Mouse (Mus musculus): ENCODE data around the gene Slc35b1.
A peak's percentile ranks its signal among the peaks of the same experiment; 100 is the strongest.

Slc35b1 gene

DNA sequence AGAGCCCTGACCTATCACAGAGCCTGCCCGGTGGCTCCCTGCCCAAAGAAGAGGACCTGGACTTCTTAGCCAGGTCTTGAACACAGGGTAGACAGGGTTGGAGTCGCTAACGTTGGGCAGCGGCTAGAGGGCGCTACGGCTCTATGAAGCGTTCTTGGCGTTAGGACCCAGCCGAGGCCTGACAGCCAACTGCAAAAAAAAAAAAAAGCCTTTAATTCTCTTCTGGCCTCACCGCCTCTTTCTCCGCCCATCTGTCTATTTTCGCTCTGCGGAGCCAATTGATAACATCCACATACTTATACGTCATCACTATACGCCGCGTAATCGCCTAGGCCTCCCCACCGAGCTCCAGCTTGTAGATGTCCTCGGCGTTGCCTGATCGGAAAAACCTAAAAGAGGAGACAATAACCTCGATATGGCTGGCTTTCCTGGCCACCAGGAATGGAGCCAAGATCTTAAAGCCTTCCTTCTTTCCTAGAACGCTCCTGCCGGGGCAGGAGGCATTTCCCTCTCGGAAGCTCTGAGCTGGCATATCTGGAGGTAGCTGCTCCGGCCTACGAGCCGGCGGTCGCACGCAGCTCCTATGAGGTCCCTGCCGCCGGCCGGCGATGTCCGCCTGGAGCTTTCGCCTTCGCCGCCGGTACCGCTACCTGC is at the start of gene Slc35b1:
Slc35b1 (plus strand) TSS at position 374 of the 654 bp plus-strand sequence.
- peak; percentile 98 for DNase-seq (ENCODE audit: low read depth, low spot score)

DNA sequence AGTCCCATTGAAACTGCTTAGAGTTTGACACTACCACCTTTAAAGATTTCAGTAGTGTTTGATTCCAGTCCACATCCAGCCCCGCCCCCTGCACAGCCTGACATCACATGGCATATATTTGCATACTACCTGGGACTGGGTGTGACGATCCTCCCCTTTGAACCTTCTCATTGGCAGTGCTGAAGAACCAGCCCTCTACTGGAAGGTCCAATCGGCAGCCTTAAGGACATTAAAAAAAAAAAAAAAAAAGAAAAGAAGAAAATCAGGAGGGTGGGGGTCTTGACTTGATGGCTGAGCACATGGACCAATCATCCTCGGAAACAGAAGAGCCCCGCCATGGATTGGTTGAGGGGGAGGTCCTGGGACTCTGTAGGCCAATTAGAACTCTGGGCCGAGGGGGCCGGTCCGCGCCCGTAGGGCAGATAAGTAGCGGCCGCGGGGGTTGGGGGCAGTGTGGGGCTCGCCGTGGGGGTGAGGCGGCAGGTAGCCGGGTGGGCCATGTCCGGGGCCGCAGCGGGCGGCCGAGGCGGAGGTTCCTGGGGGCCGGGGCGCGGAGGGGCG is 47.8 kb upstream of the Slc35b1 start, which contains the start of gene Fam117a:
Fam117a (plus strand) TSS at position 451 of the 561 bp plus-strand sequence.
- peak; percentile 96 for DNase-seq (ENCODE audit: low read depth, low spot score)

DNA sequence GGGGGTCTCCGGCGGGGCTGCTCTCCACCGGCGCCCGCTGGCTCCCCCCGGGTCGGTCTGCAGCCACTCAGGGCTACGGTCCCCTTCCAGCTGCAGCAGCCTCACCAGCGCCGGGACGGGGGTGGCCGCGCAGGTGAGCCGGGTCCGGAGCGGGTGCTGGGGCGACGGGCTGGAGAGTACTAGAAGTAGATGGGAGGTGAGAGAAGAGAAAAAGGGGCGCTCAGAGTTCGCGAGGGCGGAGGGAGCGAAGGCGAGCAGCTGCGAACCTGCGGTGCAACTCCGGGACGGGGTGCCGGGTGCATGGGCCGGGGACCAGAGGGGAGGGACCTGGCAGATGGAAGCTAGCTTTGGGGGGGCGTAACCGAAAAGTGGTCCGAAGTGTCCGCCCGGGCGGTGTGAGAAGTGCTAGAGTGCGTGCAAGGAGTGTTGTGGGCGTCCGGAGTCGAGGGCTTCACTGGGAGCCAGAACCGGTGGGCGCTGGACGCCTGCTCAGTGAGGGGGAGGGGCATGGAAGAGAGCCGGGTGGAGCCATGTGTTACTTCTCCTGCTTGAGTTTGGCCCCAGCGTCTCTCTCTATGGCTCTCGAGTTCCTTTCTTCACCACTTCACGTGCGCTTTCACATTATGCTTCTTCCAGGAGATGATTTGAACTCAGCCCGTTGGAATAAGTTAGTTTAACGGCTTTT is 47.2 kb upstream of the Slc35b1 start:
- DNase-seq (ENCODE audit: low read depth, low spot score), result peak; percentile 71

DNA sequence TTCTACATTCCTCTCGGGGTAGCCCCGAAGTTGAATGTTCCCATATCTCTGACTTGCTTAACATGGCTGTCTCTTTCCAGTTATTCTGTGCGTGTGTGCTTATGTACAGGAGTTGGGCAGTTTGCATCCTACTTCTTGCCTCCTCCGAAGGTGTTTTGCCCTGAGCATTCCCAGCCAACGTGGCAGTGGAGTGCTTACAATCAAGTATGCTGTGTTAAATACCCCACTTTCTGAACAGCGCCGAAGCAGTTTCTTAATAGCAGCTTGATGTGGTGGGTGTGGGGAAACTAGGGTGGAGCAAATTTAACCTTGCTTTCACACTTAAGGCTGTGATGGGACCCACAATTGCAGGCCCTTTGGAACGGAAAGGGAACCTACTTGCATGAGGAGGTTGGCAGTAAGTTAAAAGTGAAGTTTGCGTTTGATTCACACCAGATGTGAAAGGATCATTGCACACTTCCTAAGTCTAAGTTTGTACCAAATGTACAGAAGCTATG is 46.6 kb upstream of the Slc35b1 start:
- peak; percentile 44 for DNase-seq (ENCODE audit: low read depth, low spot score)

DNA sequence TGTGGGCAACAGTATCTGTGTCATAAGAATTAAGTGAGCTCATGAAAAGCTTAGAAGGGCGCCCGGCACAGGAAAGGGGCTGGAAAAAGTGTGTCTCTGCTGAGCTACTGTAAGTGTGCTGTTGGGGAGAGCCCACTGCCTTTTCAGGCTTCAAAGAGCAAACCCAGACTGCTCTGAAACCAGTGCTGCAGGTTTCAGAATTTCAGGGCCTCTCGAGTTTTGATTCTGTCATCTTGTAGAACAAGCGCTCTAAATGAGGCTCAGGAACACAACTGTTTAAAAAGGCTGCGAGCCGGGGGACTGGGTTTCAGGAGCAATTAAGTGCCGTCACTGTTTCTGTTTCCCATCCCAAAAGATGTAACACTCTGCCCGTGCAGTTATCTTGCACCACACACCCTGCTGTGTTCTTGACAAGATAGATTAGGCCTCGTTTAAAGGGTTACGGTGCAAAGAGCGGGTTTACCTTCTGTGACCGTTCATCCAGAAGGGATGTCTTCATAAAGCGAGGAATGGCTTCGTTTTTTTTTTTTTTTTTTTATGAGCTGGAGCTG is 44.9 kb upstream of the Slc35b1 start:
- peak; percentile 46 for DNase-seq (ENCODE audit: low read depth, low spot score)

DNA sequence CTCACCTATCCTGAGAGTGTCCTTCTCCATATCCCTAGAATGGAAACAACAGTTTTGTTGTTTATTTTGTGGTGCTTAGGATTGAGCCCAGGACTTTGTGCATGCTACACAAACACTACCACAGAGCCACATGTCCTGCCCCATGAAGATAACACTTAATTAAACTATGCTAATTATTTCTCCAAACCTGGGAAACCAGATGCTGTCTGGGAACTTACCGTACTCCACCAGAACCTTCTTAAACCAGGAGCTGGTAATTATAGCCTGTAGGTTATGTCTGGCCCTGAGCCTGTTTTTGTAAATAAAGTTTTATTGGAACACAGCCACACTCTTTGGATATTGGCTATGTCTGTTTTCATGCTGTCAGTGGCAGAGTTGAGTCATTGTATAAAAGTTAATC is 44.2 kb upstream of the Slc35b1 start:
- DNase-seq (ENCODE audit: low read depth, low spot score), result no peak

DNA sequence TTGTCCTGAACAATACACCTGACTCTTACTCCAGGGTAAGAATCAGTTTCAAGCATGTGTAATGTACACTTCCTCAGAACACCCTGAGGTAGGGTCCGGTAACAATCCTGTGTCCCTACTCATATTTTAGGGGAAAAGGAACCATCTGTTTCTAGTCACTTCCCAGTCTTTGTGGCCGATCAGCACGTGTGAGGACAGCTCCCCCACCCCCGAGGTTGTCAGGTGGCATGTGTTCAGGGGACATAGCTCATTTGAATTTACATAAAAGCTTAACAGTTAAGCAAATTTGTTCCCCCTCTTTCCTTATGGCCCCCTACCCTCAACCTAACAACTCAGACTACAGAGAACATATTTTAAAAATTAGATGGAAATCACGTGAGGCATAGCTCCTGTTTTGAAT is 43.8 kb upstream of the Slc35b1 start:
- DNase-seq (ENCODE audit: low read depth, low spot score), result no peak

DNA sequence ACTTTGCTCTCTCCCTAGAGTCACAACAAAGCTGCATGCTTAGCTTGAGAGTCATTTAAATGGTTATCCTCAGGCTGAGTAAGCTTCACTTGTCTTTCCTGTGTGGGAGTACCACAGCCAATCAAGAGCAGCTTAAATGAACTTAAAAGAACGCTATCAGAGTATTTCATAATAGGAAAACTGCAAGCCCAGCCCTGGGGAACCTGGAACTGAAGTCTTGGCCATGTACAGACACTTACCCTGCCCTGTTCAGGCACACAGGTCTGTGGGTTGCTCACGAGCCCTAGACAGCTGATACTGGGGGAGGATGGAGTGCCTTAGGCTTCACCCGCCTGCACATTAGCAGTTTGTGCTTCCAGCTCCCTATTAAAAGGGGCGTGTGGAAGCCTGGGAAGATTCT is 41.3 kb upstream of the Slc35b1 start:
- DNase-seq (ENCODE audit: low read depth, low spot score), result no peak

DNA sequence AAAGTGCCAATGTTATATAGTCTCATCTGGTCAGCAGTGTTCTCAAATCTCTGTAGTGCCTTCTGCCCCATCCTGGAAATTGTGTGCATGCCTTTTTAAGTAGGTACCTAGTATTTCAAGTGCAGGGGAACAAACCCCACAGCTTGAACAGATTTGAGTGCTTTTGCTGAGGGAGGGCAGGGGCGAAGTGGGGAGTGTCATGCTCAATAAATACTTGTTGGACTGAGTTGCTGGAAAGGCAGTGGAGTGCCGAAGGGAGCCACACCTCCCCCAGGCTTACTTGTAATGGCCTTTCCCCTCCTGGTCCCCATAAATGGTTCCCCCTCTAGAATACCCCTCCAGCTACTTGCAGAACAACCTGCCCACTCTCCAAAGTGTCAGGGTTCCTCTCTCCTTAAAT is 40.3 kb upstream of the Slc35b1 start:
- no peak for DNase-seq (ENCODE audit: low read depth, low spot score)

DNA sequence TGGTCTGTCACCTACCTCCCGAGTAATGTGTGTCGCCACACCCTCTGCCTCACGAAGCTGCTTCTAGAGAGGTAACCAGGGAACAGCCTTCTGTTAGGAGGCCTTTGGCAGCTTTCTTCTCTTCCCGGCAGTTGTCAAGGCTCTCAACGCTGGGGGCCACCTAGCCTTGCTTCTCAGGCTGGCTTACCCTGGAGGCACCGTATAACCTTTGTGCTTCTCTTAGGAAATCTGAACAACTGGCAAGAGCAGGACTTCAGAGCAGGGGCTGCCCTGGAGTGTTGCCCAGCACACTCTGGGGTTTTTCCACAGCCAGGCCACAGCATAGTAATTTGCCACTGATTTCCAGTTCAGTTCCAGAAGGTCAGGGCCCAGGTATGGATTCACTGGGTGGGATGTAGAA is 34.2 kb upstream of the Slc35b1 start:
- no peak for DNase-seq (ENCODE audit: low read depth, low spot score)

DNA sequence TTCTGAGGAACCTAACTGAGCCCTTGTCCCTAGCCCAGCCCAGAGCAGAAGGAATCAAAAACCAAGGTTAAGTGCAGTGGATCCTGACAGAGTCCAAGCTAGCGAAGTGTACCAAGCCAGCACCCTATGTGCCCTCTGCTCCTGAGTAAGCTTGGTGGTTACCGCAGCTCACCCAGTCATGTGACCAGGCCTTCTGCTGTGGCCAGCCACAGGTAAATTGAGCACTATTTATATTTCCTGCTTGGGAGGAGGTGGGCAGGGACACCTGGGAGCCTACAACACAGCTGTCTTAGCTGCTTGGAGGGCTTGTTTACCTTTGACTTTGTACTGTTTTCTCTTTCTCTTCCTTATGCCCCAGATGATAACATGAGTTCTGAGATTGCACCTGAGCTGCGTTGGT is 33.5 kb upstream of the Slc35b1 start:
- peak; percentile 52 for DNase-seq (ENCODE audit: low read depth, low spot score)

DNA sequence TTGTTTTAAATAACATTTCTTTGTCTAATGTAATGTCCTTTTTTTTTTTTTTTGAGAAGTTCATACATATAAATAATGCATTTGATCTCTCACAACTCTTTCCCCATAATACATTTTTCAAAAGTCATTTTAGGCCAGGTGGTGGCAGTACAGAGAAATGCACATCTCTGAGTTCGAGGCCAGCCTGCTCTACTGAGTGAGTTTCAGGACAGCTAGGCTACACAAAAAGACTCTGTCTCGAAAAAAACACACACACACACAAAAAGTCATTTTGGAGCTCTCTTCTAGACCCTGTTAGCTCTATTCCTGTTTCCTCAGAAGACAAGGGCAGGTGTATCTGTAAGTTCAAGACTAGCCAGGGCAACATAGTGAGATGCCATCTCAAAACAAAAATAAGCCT is 31.8 kb upstream of the Slc35b1 start:
- DNase-seq (ENCODE audit: low read depth, low spot score), result peak; percentile 52

DNA sequence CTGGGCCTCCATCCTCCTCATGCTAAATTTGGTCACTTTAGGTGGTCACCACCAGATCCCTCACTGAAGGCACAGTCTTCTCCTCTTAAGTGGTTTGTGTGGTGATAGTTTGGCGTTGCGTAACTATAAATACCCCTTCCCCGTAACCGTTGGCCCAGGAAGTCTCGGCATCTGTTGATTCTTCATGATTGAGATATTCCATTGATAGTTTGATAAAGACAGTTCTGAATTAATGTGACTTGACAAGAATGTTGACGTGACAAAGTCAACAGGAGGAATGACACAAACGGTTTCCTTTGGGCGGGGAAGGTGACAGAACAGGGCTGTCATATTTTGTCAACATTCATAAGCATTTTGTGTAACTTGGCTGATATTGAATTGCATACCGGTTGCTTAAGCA is 31.3 kb upstream of the Slc35b1 start:
- peak; percentile 58 for DNase-seq (ENCODE audit: low read depth, low spot score)

DNA sequence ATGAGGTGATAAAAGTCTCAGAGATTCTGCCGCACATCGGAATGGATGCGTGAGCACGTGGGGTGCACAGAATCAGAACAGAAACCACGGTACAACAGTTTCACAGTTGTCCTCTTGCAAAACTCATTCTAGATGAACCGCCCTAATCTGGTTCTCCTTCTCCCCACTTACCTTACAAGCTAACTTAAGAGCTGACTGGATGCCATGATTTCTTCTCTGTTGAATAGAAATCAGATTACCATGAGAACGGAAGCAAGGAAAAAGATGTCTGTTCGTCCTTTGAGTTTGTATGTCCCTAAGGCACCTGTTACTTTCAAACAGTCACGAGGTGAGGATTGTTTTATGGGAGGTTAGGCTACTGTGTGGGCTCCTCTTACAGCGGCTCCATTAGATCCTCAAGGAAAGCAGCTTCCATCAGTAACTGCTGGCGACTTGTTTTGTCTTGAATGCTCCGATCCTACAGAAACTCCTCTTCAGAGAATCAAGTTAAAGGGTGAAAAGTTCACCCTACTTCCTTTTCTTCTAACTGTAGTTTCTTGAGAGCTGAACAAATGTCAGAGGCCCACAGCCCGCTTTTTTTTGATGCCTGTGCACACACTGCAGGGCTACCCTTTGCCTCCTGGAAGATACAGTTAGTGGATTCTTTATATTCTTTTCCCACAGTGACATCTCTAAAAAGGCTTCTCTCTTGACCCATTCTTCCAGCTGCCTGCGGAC is 30.1 kb upstream of the Slc35b1 start:
- DNase-seq (ENCODE audit: low read depth, low spot score), result peak; percentile 51

DNA sequence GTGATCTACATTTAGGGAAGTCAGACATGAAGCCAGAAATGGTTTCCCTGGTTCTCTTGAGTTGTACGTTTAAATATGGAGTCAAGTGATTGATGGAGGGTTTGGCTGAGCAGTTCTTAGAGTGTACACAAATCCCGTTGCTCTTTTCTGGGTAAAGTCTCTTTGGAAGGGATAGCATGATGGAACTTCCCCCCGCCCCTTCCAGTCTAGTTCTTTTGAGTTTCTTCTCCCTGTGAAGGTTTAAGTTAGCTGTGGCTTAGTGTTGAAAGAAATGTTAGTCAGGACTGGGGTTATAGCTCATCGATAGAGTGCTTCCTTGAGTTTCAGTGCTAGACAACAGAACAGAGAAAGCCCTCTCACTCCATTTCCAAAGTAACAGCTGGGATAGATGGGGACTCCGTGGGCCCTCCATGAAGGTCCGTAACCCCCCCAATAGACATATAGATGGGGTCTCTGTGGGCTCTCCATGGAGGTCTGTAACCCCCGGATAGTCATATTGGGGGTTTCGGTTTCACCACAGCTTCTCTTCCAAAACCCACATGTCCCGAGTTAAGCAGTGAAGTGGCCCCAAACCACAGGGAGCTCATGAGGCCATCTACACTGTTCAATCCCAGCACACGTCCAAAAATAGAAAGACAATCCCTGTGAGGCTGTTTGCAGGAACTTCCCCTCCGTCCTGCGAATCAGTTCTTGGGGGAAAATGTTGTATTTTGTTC is 29.4 kb upstream of the Slc35b1 start:
- DNase-seq (ENCODE audit: low read depth, low spot score), result no peak

DNA sequence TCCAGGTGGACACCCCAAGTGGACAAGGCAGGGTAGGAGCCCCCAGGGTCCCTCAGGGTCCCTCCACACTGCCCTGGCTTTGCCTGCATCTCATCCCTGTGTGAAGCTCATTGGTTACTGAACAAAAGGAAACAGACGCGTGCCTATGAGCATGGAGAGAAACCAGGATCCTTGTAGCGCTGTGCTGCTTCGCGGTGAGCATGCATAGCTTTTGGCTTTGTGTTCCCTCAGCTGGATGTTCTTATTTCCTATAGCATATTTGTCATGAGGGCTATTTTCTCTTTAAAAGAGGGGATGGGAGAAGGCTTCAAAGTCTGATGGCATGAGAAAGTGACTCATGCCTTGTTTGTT is 28.9 kb upstream of the Slc35b1 start:
- DNase-seq (ENCODE audit: low read depth, low spot score), result peak; percentile 41

DNA sequence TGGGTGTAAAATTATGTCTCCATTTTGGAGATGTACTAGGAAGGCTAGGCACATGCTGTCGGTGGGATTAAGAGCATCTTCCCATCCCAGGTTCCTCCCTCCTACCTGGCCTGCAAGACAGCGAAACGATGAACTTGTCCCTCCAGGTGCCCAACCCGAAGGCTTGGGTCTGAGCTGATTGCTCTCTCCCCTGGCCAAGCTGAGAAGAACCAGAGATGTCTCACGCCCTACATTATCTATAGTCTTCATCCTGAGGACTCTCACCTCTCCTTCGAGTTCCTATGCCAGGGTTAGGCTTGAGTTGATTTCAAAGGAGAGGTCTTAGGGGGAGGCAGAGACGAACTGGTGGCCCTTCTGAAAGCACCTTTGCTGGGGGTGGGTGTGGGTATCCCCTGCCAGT is 28.5 kb upstream of the Slc35b1 start:
- DNase-seq (ENCODE audit: low read depth, low spot score), result no peak

DNA sequence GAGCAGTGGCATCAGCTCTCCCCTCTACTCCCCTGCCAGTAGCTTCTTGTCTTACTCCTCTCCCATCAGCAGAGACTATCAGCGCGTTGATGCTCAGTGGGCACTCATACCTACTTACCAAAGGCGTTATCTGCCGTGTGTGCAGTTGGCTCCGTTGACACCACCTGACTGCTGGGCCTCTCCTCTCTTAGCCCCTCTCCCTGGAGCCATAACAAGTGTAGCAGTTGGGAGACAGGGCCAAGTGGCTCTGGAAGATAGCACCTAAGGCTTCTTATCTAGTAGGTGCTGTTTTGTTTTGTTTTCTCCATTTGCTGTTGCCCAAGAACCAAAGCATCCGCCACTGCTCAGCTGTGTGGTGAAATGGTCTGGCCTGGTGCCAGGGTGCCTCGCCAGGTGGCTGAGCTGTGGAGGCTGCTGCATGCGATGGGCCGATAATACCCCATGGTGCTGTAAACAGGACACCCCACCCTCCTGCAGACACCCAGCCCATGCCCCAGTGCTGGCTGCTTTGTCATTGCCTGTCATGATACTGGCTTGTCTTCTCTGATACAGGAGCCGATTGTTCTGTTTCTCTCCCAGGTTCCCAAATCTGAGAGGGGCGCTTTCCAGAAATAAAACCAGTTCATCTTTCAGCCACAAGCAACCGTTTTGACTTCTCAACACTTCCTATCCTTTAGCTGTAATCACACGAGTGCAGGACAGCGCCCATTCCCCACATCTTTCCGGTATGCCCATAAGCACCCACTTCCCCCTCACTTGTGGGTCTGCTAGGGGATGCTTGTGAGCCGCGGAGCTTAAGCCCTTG is 27.8 kb upstream of the Slc35b1 start:
- peak; percentile 94 for DNase-seq (ENCODE audit: low read depth, low spot score)

DNA sequence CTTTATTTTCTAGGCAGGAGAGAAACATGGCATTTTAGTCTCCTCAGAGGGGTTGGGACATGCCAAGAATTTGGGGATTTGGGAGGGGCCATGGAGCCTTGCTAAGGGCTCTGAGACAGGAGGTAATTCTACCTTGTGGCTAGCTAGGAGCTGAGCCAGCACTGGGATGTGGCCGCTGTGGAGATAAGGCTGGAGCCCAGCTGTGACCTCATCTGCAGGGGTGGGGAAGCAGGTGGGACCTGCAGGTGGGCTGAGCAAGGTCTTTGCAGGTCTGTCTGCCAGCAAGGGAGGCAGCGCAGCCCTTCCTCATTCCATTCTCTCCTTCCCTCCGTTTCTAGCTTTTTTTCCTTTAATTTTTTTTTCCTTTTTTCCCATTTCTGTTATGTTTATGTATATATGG is 26.2 kb upstream of the Slc35b1 start:
- no peak for DNase-seq (ENCODE audit: low read depth, low spot score)

DNA sequence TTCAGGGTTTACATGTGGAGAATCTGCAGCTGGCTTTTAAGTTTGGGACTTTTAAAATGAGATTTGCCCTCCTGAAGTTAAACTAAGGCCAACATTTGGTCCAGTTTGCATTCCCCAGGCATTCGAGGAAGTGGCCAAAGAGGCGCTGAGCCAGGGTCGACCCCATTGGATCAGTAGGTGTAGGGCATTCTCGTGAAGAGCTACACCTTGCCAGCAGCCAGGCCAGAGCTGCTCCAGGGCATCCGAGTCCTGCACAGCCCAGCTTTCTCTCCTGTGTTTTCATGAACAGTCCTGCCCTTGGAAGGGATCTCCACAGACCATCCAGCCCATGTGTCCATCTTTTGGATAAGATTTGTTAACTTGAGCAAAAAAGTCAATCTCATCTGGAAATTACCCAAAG is 20.1 kb upstream of the Slc35b1 start:
- DNase-seq (ENCODE audit: low read depth, low spot score), result no peak

DNA sequence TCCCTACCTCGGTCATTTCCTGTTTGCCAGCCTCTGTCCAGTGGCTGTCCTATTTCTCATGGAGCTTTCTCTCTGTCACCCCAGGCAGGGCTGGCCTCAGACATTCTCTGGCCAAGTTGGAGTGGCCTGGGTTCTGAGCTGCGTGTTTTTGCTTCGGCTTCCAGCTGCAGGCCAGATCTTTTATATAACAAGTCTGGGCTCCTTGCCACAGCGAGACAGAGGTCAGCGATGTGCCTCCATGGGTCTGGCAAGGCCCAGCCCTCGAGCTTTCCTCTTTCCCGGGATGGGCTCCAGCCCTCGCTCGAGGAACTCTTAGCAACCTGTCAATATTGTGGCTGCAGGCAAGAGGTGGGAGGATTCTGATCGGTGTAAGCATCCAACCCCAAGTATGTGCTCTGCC is 18.9 kb upstream of the Slc35b1 start:
- no peak for DNase-seq (ENCODE audit: low read depth, low spot score)

Measured in CD4-positive, CD25-positive, alpha-beta regulatory T cell, adult 2 months (primary cell).